Mouse (Mus musculus): ENCODE measurements around the gene Pter. TPM values are rescaled to one million over a fixed set of nuclear protein-coding genes. Genes with fewer than 3 reads are reported as not detected.

Pter gene
- polyA plus RNA-seq, 1 experiment from 2014 or later, result 16.6 TPM

DNA sequence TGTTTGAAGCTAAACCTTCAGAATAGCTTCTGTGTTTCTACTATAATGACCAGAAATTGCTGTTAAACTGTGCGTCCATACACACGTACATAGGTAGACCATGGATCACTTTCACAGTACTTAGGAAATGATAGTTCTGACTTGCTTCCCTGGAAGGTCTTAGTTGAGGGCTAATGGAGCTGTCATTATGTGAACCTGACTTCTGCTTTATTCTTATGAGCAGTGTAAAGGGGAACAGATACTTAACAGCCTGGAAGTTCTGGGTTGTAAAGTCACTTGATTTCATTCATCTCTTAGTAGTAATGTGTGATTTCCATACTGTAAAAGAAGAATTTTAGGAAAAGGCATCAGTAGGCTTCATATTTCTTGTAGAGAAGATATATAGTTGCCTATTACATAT is 10.1 kb downstream of the Pter start:
- whole genome bisulfite sequencing, result 83% methylated on average over 2 of the region's 2 CpGs
- H3K4me3 ChIP-seq (ENCODE audit: low read length), result no peak overlapping the region
- H3K27ac ChIP-seq (ENCODE audit: low read length), result no peak overlapping the region

DNA sequence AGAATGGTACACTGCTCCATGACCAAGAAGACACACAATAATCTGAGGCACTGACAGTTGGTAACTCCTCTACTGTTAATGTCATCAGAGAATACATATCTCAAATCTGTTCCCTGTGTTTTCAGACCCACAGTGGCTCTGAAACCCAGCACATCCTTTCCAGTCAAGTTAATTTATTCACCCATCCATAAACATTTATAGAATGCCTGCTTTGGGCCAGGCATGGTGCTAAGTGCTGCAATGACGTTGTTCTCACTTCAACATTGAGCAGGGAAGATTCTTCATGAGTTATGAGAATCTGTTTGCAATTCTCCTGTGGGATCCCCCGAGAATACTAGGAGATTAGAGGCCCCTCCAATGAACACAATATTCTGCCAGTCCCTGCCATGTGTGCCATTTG is 11.4 kb downstream of the Pter start:
- no peak for ATAC-seq (ENCODE audit: low read depth)
- Histone ChIP-seq H3K4me2 (ENCODE audit: low read depth, low read length) (no peak overlapping the region), H3K9ac (ENCODE audit: low read length) (no peak overlapping the region), H3K4me3 (ENCODE audit: low read length) (no peak overlapping the region), H3K27me3 (ENCODE audit: control insufficient read depth, insufficient read depth, low read depth, low read length) (no peaks in the 10 kb centered on the region), H3K36me3 (ENCODE audit: control insufficient read depth, insufficient read depth, low read length) (no peaks in the 10 kb centered on the region), H3K27ac (ENCODE audit: low read length) (no peak overlapping the region), H3K9me3 (ENCODE audit: control insufficient read depth, low read length) (no peaks in the 10 kb centered on the region), H3K4me1 (replicated peaks; ENCODE audit: control insufficient read depth, insufficient read depth, low read length) (no peaks in the 10 kb centered on the region)
- WGBS, result 35% methylated on average over 2 of the region's 2 CpGs

More for the DNA sequence above, 10.1 kb downstream of the Pter start:
- no peak overlapping the region for H3K4me2 ChIP-seq (ENCODE audit: low read depth, low read length)
- H3K27me3 ChIP-seq (ENCODE audit: control insufficient read depth, insufficient read depth, low read depth, low read length), result no peaks in the 10 kb centered on the region
- no peaks in the 10 kb centered on the region for H3K9me3 ChIP-seq (ENCODE audit: control insufficient read depth, low read length)
- no peaks in the 10 kb centered on the region for H3K4me1 ChIP-seq (replicated peaks; ENCODE audit: control insufficient read depth, insufficient read depth, low read length)
- no peak for ATAC-seq (ENCODE audit: low read depth)
- H3K36me3 ChIP-seq (ENCODE audit: control insufficient read depth, insufficient read depth, low read length), result no peaks in the 10 kb centered on the region
- H3K9ac ChIP-seq (ENCODE audit: low read length), result no peak overlapping the region

DNA sequence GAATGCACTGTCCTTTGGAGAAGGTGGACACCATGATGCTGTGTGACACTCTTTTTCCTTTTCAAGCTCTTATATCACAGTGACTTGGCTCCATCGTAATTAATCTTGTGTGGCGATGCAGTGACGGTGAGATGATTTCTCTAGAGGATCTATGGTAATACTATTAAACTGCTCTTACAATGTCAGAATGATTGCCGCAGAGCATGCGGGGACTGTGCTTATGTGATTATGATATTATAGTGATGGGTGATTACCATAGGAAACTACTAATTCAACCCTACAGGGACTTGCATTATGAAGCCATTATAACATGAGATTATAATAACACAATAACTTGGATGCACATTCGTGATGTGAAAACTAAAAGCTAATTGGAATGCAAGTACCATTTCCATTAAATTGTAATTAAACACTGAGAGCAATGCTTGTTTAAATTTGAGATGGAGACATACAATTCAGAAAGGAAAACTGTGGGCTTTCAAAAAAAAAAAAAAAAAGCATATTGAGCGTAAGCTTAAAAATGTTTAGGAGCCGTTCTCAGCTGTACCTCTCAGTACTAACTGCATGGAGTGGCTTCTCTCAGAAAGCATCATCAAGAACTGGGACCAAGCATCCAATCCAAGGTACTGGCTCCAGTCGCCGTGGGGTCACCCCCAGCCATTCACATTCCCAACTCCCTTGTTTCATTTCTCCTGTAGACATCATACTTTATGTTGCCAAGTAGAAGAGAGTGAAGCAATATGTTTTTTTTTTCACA is 13.8 kb downstream of the Pter start:
- no peaks in the 10 kb centered on the region for H3K4me1 ChIP-seq (replicated peaks; ENCODE audit: control insufficient read depth, insufficient read depth, low read length)
- H3K36me3 ChIP-seq (ENCODE audit: control insufficient read depth, insufficient read depth, low read length), result no peaks in the 10 kb centered on the region
- 91% methylated on average over 10 of the region's 10 CpGs for WGBS
- no peaks in the 10 kb centered on the region for H3K9me3 ChIP-seq (ENCODE audit: control insufficient read depth, low read length)
- no peak overlapping the region for H3K4me3 ChIP-seq (ENCODE audit: low read length)
- ATAC-seq (ENCODE audit: low read depth), result no peak
- H3K27ac ChIP-seq (ENCODE audit: low read length), result no peak overlapping the region
- no peaks in the 10 kb centered on the region for H3K27me3 ChIP-seq (ENCODE audit: control insufficient read depth, insufficient read depth, low read depth, low read length)
- H3K4me2 ChIP-seq (ENCODE audit: low read depth, low read length), result no peak overlapping the region
- H3K9ac ChIP-seq (ENCODE audit: low read length), result no peak overlapping the region

DNA sequence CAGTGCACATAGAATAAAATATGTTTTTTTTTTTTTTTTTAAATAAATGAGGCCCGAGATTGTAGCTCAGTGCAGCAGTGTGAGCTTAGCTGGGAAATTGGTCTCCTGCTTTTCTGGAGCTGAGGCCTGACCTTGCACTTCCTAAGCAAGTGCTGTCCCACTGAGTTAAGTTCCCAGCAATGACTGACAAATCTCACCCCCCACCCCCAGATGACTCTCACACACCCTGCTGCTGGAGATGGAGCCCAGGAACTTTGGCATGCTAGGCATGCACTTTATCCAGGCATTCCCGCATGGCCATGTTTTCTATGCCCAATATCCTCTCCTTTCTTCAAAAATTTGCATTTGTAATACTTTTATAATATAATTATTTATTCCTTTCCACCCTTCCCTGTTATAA is 14.8 kb downstream of the Pter start:
- ATAC-seq (ENCODE audit: low read depth), result no peak
- H3K9me3 ChIP-seq (ENCODE audit: control insufficient read depth, low read length), result no peaks in the 10 kb centered on the region
- no peaks in the 10 kb centered on the region for H3K4me1 ChIP-seq (replicated peaks; ENCODE audit: control insufficient read depth, insufficient read depth, low read length)
- no peaks in the 10 kb centered on the region for H3K27me3 ChIP-seq (ENCODE audit: control insufficient read depth, insufficient read depth, low read depth, low read length)
- WGBS, result 71% methylated on average over 2 of the region's 2 CpGs
- no peak overlapping the region for H3K4me3 ChIP-seq (ENCODE audit: low read length)
- H3K9ac ChIP-seq (ENCODE audit: low read length), result no peak overlapping the region
- no peak overlapping the region for H3K4me2 ChIP-seq (ENCODE audit: low read depth, low read length)
- H3K27ac ChIP-seq (ENCODE audit: low read length), result no peak overlapping the region
- H3K36me3 ChIP-seq (ENCODE audit: control insufficient read depth, insufficient read depth, low read length), result no peaks in the 10 kb centered on the region

DNA sequence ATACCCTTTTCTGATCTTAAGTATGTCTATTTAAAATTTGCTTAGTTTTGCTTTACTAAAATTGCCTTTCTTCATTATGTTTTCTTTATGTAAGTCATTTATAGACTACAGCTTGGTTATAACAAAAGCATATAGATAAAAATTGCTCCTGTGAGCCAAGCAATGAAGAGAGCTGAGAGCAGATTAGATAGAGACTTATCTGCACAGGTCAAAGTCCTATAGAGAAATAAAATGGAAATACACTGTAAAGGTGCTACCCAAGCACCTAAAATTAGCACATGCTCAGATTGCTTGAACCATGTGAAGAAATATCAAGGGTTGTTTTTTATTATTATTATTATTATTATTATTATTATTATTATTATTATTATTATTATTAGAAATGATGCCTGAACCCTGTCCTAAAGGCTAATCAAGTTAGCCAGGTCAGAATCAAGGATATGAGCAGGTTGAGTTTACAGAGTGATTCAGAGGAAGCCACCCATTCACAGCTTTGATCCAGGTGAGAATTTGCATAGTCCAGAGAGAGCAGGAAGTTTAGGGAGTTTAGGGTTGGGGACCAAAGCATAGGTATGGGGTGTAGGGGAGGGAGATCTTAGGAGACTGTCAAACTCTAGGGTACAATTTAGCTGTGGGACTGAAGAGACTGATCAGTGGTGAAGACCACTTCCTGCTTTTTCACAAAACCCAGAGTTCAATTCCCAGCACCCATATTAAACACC is 33.0 kb downstream of the Pter start:
- Histone ChIP-seq H3K27ac (ENCODE audit: low read length) (no peak overlapping the region), H3K4me2 (ENCODE audit: low read depth, low read length) (no peak overlapping the region), H3K9ac (ENCODE audit: low read length) (no peak overlapping the region), H3K27me3 (ENCODE audit: control insufficient read depth, insufficient read depth, low read depth, low read length) (no peaks in the 10 kb centered on the region), H3K9me3 (ENCODE audit: control insufficient read depth, low read length) (no peaks in the 10 kb centered on the region), H3K36me3 (ENCODE audit: control insufficient read depth, insufficient read depth, low read length) (no peaks in the 10 kb centered on the region), H3K4me3 (ENCODE audit: low read length) (no peak overlapping the region), H3K4me1 (replicated peaks; ENCODE audit: control insufficient read depth, insufficient read depth, low read length) (no peaks in the 10 kb centered on the region)
- no peak for ATAC-seq (ENCODE audit: low read depth)

DNA sequence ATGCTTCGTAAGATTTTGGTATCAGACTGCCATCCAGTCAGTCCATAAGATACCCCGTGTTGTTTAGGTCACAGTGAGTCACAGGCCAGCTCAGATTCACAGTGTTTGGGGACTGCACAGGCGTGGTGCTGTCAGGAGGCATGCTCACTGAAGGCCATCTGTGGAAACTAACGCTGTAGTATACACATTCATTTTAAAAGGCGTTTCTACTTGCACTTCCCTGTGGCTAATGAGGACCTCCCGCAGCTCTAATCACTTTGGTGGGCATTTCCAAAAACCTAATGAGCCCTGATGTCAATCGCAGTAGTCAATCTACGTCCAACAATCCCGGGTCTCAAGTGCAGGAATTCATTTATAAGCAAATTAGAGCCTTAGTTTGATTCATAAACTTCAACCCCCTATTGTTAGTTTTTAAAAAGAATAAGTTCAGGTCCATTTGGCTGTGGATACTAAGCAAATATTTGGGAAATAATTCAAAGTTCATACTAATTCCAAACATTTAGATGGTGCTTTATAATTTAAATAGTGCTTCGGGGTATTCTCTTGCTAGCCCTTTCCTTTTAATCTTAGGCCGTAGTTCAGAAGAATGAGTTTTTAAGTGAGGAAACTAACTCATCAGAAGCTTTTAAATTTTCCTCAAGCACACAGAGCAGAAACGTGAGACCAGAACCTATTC is 46.3 kb downstream of the Pter start:
- no peak overlapping the region for H3K27ac ChIP-seq (ENCODE audit: low read length)
- ATAC-seq (ENCODE audit: low read depth), result no peak
- H3K36me3 ChIP-seq (ENCODE audit: control insufficient read depth, insufficient read depth, low read length), result no peaks in the 10 kb centered on the region
- no peak overlapping the region for H3K9ac ChIP-seq (ENCODE audit: low read length)
- no peaks in the 10 kb centered on the region for H3K4me1 ChIP-seq (replicated peaks; ENCODE audit: control insufficient read depth, insufficient read depth, low read length)
- H3K4me2 ChIP-seq (ENCODE audit: low read depth, low read length), result no peak overlapping the region
- WGBS, result 70% methylated on average over 12 of the region's 12 CpGs
- H3K4me3 ChIP-seq (ENCODE audit: low read length), result no peak overlapping the region
- H3K9me3 ChIP-seq (ENCODE audit: control insufficient read depth, low read length), result no peaks in the 10 kb centered on the region
- H3K27me3 ChIP-seq (ENCODE audit: control insufficient read depth, insufficient read depth, low read depth, low read length), result no peaks in the 10 kb centered on the region

DNA sequence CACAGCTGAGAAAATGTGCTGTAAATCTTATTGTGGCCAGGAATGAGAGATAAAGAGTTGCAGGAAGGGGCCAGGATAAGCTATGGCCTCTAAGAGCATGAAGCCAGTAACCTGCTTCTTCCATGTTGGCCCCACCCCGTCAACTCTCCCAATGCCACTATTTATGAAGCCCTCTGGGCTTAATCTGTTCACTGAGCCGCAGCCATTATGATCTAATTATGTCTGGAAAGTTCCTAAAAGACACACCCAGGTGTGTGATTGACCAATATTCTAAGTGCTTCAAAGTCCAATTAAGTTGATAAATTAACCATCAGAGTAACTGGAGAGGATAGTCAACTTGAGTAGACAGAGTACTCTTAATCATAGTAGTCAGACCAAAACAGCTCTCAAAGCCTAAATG is 49.9 kb downstream of the Pter start:
- no peak overlapping the region for H3K27ac ChIP-seq (ENCODE audit: low read length)
- H3K27me3 ChIP-seq (ENCODE audit: control insufficient read depth, insufficient read depth, low read depth, low read length), result no peaks in the 10 kb centered on the region
- no peaks in the 10 kb centered on the region for H3K4me1 ChIP-seq (replicated peaks; ENCODE audit: control insufficient read depth, insufficient read depth, low read length)
- WGBS, result 91% methylated on average over 2 of the region's 2 CpGs
- H3K9me3 ChIP-seq (ENCODE audit: control insufficient read depth, low read length), result no peaks in the 10 kb centered on the region
- H3K36me3 ChIP-seq (ENCODE audit: control insufficient read depth, insufficient read depth, low read length), result no peaks in the 10 kb centered on the region
- no peak overlapping the region for H3K9ac ChIP-seq (ENCODE audit: low read length)
- no peak for ATAC-seq (ENCODE audit: low read depth)
- H3K4me2 ChIP-seq (ENCODE audit: low read depth, low read length), result no peak overlapping the region
- no peak overlapping the region for H3K4me3 ChIP-seq (ENCODE audit: low read length)

DNA sequence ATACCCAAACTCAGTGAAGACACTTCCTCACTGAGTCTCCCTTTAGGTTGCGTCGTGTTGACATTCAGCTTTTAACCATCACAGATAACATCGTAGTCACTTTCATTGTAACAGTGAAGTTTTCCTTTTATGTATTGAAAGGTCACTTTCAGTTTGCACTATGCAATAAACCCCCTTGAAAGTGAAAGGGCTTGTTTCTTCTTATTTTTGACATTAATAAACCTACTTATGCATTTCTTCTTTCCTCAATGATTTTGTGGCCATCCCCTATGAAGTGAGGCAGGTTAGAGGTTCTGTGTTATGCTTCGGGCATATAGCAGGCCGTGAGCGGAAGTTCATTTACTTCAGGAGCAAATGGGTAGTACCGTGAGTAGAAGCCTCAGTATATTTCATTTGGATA is 53.5 kb downstream of the Pter start:
- no peak for ATAC-seq (ENCODE audit: low read depth)
- Histone ChIP-seq H3K4me1 (replicated peaks; ENCODE audit: control insufficient read depth, insufficient read depth, low read length) (no peaks in the 10 kb centered on the region), H3K27me3 (ENCODE audit: control insufficient read depth, insufficient read depth, low read depth, low read length) (no peaks in the 10 kb centered on the region), H3K4me3 (ENCODE audit: low read length) (no peak overlapping the region), H3K36me3 (ENCODE audit: control insufficient read depth, insufficient read depth, low read length) (0 out of 2 replicates have a peak, but pooled peaks cover 2% of the 10 kb centered on the region), H3K9ac (ENCODE audit: low read length) (no peak overlapping the region), H3K4me2 (ENCODE audit: low read depth, low read length) (no peak overlapping the region), H3K27ac (ENCODE audit: low read length) (no peak overlapping the region), H3K9me3 (ENCODE audit: control insufficient read depth, low read length) (no peaks in the 10 kb centered on the region)
- WGBS, result 88% methylated on average over 7 of the region's 7 CpGs

DNA sequence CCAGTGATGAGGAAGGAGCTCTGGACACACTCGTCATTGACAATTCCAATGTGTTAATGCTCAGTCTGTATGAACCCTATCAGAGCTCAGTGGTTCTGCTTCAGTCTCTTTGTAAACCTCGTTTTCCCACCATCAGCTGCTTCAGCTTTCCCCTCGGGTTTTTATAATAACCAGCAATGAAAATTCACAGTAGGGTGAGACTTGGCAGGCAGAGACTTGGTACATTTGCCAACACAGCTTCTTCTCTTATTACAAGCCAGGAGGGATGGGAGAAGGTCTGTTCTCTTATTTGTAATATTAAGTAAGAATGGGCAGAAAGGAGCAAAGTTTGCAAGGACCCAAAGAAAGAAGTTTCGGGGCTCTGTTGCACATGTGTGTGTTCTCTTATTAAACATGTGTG is 54.9 kb downstream of the Pter start:
- Histone ChIP-seq H3K27me3 (ENCODE audit: control insufficient read depth, insufficient read depth, low read depth, low read length) (no peaks in the 10 kb centered on the region), H3K9me3 (ENCODE audit: control insufficient read depth, low read length) (no peaks in the 10 kb centered on the region), H3K27ac (ENCODE audit: low read length) (no peak overlapping the region), H3K4me2 (ENCODE audit: low read depth, low read length) (no peak overlapping the region), H3K36me3 (ENCODE audit: control insufficient read depth, insufficient read depth, low read length) (0 out of 2 replicates have a peak, but pooled peaks cover 2% of the 10 kb centered on the region), H3K9ac (ENCODE audit: low read length) (no peak overlapping the region), H3K4me1 (replicated peaks; ENCODE audit: control insufficient read depth, insufficient read depth, low read length) (no peaks in the 10 kb centered on the region), H3K4me3 (ENCODE audit: low read length) (no peak overlapping the region)
- WGBS, result 76% methylated on average over 4 of the region's 4 CpGs
- no peak for ATAC-seq (ENCODE audit: low read depth)
